ENCODE assay signal across 15 mouse cellular contexts in genomic region chr3:88825710-88826109, GRCm38 (mm10). TPM values are rescaled to one million over a fixed set of nuclear protein-coding genes. Genes with fewer than 3 reads are reported as not detected.
DNase-seq lines count a peak whose midpoint lies in the region; ATAC-seq and TF ChIP-seq lines count a peak whose summit lies in the region.
"Had no signal": no experiment of that assay in that cellular context is flagged by ENCODE, and none has a peak within 500 bp of the region (broad histone marks: within the 10 kb centered on the region; RNA-seq: fewer than 3 reads in every experiment).

No protein-coding gene starts in this region.

- peaks cover 43% of the 10 kb centered on the region for H3K36me3 ChIP-seq in heart, embryonic 10.5 days
- H3K36me3 ChIP-seq in lung, embryonic 14.5 days (ENCODE audit: insufficient read depth) = peaks cover 20% of the 10 kb centered on the region
- peaks cover 53% of the 10 kb centered on the region for H3K36me3 ChIP-seq in hindbrain, embryonic 10.5 days

- H3K9me3 ChIP-seq in heart, embryonic 10.5 days = no peaks in the 10 kb centered on the region
- no peaks in the 10 kb centered on the region for H3K9me3 ChIP-seq in lung, embryonic 14.5 days (ENCODE audit: low read depth, low read length)
- no peaks in the 10 kb centered on the region for H3K9me3 ChIP-seq in hindbrain, embryonic 10.5 days
- H3K9me3 ChIP-seq: forebrain, embryonic 13.5 days; hindbrain, embryonic 15.5 days; midbrain, embryonic 12.5 days had no signal

- no peak overlapping the region for H3K4me2 ChIP-seq in lung, embryonic 14.5 days
- H3K4me2 ChIP-seq: forebrain, embryonic 13.5 days; hindbrain, embryonic 15.5 days; midbrain, embryonic 12.5 days had no signal

- DNase-seq in heart, embryonic 10.5 days (ENCODE audit: low spot score) = peak; percentile 9
- no peak for DNase-seq in heart, adult 9 months (ENCODE audit: low spot score in 2 of 2)
- DNase-seq in lung, embryonic 14.5 days = no peak
- no peak for DNase-seq in lung, adult 18-20 months
- peak; percentile 36 to 40 for DNase-seq in B cell, adult 2 months
- DNase-seq in Patski (ENCODE audit: low read depth, low spot score) = no peak
- no peak for DNase-seq in hindbrain, embryonic 10.5 days (ENCODE audit: low spot score)
- DNase-seq: adrenal gland, adult 2 months; cerebellum, adult 18-20 months; right cerebral cortex, postnatal 14 days had no signal

- POLR2A ChIA-PET in Patski (lab: Charles Lee) = no interaction called here

- TF ChIP-seq CTCF in lung, embryonic 14.5 days (IDR thresholded peaks at IDR 0.05; ENCODE audit: low read depth) = 0 out of 2 replicates have a peak, but pooled peaks have one; percentile 16
- TF ChIP-seq CTCF in Patski (IDR thresholded peaks at IDR 0.05) = peak; percentile 27

- no peak overlapping the region for H3K27ac ChIP-seq in heart, embryonic 10.5 days
- H3K27ac ChIP-seq in lung, embryonic 14.5 days (ENCODE audit: low read depth) = no peak overlapping the region
- no peak overlapping the region for H3K27ac ChIP-seq in hindbrain, embryonic 10.5 days
- H3K27ac ChIP-seq: forebrain, embryonic 13.5 days; hindbrain, embryonic 15.5 days; kidney, postnatal 0 days; midbrain, embryonic 12.5 days had no signal

- CTCF ChIA-PET in Patski (lab: Charles Lee) = no interaction called here

- no peaks in the 10 kb centered on the region for H3K27me3 ChIP-seq in heart, embryonic 10.5 days (ENCODE audit: insufficient read depth, poor library complexity, severe bottlenecking)
- H3K27me3 ChIP-seq in lung, embryonic 14.5 days (ENCODE audit: insufficient read depth, low read length) = no peaks in the 10 kb centered on the region
- no peaks in the 10 kb centered on the region for H3K27me3 ChIP-seq in Patski
- no peaks in the 10 kb centered on the region for H3K27me3 ChIP-seq in hindbrain, embryonic 10.5 days (ENCODE audit: insufficient read depth, poor library complexity, severe bottlenecking)
- H3K27me3 ChIP-seq: forebrain, embryonic 13.5 days; hindbrain, embryonic 15.5 days; midbrain, embryonic 12.5 days had no signal

- H3K4me3 ChIP-seq in heart, embryonic 10.5 days = no peak overlapping the region
- no peak overlapping the region for H3K4me3 ChIP-seq in lung, embryonic 14.5 days (ENCODE audit: low read depth, low read length)
- H3K4me3 ChIP-seq in hindbrain, embryonic 10.5 days = no peak overlapping the region
- H3K4me3 ChIP-seq: forebrain, embryonic 13.5 days; hindbrain, embryonic 15.5 days; midbrain, embryonic 12.5 days had no signal

- WGBS in heart, embryonic 10.5 days = 84% methylated on average over 1 of the region's 1 CpGs
- WGBS in lung, embryonic 14.5 days = 100% methylated on average over 1 of the region's 1 CpGs
- WGBS in hindbrain, embryonic 10.5 days = 97% methylated on average over 1 of the region's 1 CpGs

- in situ Hi-C loops in Patski (cut with MboI; ENCODE audit: low pct_unique_long_range_greater_than_20kb) = no loop called here

- no peaks in the 10 kb centered on the region for H3K4me1 ChIP-seq in heart, embryonic 10.5 days
- H3K4me1 ChIP-seq in lung, embryonic 14.5 days (ENCODE audit: insufficient read depth) = no peaks in the 10 kb centered on the region
- no peaks in the 10 kb centered on the region for H3K4me1 ChIP-seq in hindbrain, embryonic 10.5 days (replicated peaks)
- H3K4me1 ChIP-seq: midbrain, embryonic 12.5 days had no signal

- H3K9ac ChIP-seq in lung, embryonic 14.5 days = no peak overlapping the region
- H3K9ac ChIP-seq: forebrain, embryonic 13.5 days; hindbrain, embryonic 15.5 days; midbrain, embryonic 12.5 days had no signal

- no peak for ATAC-seq in lung, embryonic 14.5 days (ENCODE audit: insufficient read depth)
- ATAC-seq in Patski = no peak
- no peak for ATAC-seq in erythroid progenitor cell, adult 5-6 weeks (replicated peaks; ENCODE audit: low FRiP score, poor library complexity, severe bottlenecking)
- ATAC-seq: forebrain, embryonic 13.5 days had no signal

RNA-seq across cellular contexts. Expression of gene Gon4l, which starts 9.3 kb away (rescaled TPM):
- polyA plus RNA-seq in heart, embryonic 10.5 days (2016; fragmentation: Nextera tagmentation; extraction: Ambion mirVana) = 11.4 and 13.7 TPM in 2 replicates
- 14.8 and 17.9 TPM in 2 replicates for polyA plus RNA-seq in lung, embryonic 14.5 days (2014; fragmentation: Nextera tagmentation; extraction: Ambion mirVana)
- polyA plus RNA-seq in Patski (2021) = 45.0 TPM
- total RNA-seq in erythroid progenitor cell, adult 5-6 weeks (2015; ENCODE audit: low replicate concordance) = 9.6 and 11.5 TPM in 2 replicates
- total RNA-seq in erythroid progenitor cell, adult 5-6 weeks (2017; ENCODE audit: low replicate concordance) = 38.6 and 38.7 TPM in 2 replicates
- polyA plus RNA-seq in hindbrain, embryonic 10.5 days (2016; fragmentation: Nextera tagmentation; extraction: Ambion mirVana) = 16.1 and 18.6 TPM in 2 replicates

RNA-seq across cellular contexts. Expression of gene Syt11, which starts 50.7 kb away (rescaled TPM):
- 11.8 and 15.8 TPM in 2 replicates for polyA plus RNA-seq in heart, embryonic 10.5 days (2016; fragmentation: Nextera tagmentation; extraction: Ambion mirVana)
- 6.3 and 7.6 TPM in 2 replicates for polyA plus RNA-seq in lung, embryonic 14.5 days (2014; fragmentation: Nextera tagmentation; extraction: Ambion mirVana)
- polyA plus RNA-seq in Patski (2021) = 61.9 TPM
- 0.36 TPM in 1 of 2 replicates, not detected in the other for total RNA-seq in erythroid progenitor cell, adult 5-6 weeks (2015; ENCODE audit: low replicate concordance)
- total RNA-seq in erythroid progenitor cell, adult 5-6 weeks (2017; ENCODE audit: low replicate concordance) = 0.39 TPM in 1 of 2 replicates, not detected in the other
- 112 and 147 TPM in 2 replicates for polyA plus RNA-seq in hindbrain, embryonic 10.5 days (2016; fragmentation: Nextera tagmentation; extraction: Ambion mirVana)

Comparison
In these comparisons a context has a peak if more than half of its experiments do, and no peak if none do; other contexts are left out.
1. DNase-seq: peak in heart, embryonic 10.5 days (single experiment) and B cell, adult 2 months (2 of 2); none in heart, adult 9 months (0 of 2), lung, embryonic 14.5 days (single experiment), lung, adult 18-20 months (0 of 2), Patski (single experiment) and hindbrain, embryonic 10.5 days (single experiment).